Mouse (Mus musculus): ENCODE measurements around the gene Lpo.

DNA sequence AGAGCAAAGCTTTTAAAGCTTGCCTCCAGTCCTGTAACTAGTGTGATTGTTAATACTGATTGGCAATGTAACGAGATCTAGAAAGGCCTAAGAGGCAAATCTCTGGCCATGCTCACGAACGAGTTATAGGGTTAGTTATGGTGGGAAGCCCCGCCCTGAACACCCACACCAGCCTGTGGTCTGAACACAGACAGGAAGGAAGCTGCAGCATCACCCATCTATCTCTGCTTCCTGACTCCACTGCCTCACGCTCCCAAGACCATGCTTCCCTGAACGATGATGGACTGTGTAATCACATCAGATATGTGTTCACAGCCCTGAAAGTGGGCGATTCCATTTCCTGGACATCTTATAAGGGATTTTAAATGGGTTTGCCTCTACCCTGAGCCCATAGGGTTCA lies 19.9 kb downstream of the Lpo start:
- no peak for TF ChIP-seq POLR2A (IDR thresholded peaks at IDR 0.05; ENCODE audit: low read depth, low read length)
- TF ChIP-seq CTCF (conservative IDR thresholded peaks at IDR 0.05; ENCODE audit: insufficient read depth, insufficient read length, low read depth, low read length) = no peak
